Mouse (Mus musculus) CH12.LX (cell line): Measurements from ENCODE around the gene Pycr2. TPM values are rescaled to one million over a fixed set of nuclear protein-coding genes. Genes with fewer than 3 reads are reported as not detected.

Source experiments
- DNase-seq: peaks from one replicate; pipeline ENCODE4 v3.0.0-alpha.2; 2013; ENCODE audit errors: extremely low read depth
- H3K27ac ChIP-seq: 2 replicates; pipeline ENCODE4 v1.5.1; 2012; ENCODE audit warnings: low read depth, mild to moderate bottlenecking, control low read depth, moderate library complexity; ENCODE audit not compliant: insufficient read depth
- H3K27me3 ChIP-seq: replicated peaks from 2 replicates; pipeline ENCODE3; 2012; ENCODE audit warnings: inconsistent platforms
- H3K36me3 ChIP-seq, 2 experiments: replicated peaks in 1 of 2; 2 replicates each; pipeline versions ENCODE3 to v1.6.1; 2012; ENCODE audit warnings: inconsistent platforms in 1 of 2, low read length in 1 of 2, mild to moderate bottlenecking in 1 of 2, mixed read lengths in 1 of 2, moderate library complexity in 1 of 2; ENCODE audit not compliant: control insufficient read depth in 1 of 2, insufficient read depth in 1 of 2
- H3K4me1 ChIP-seq, 2 experiments: 2 replicates each; pipeline ENCODE4 v1.6.1; 2012; ENCODE audit warnings: inconsistent platforms in 1 of 2, moderate library complexity in 1 of 2; ENCODE audit not compliant: insufficient read depth in 2 of 2, control insufficient read depth in 1 of 2
- H3K4me2 ChIP-seq: 2 replicates; pipeline ENCODE4 v1.6.1; 2012; ENCODE audit warnings: low read depth, mild to moderate bottlenecking, control low read depth; ENCODE audit not compliant: poor library complexity, insufficient read depth, severe bottlenecking
- H3K4me3 ChIP-seq, 3 experiments: fragments of 150-350 bp in 1 of 3; sonication (generic) in 1 of 3; replicated peaks in 1 of 3; 2 replicates each; pipeline versions ENCODE3 to v1.5.1; 2011 to 2012; ENCODE audit warnings: low read depth in 2 of 3, low read length in 2 of 3, mild to moderate bottlenecking in 2 of 3, moderate library complexity in 2 of 3, control low read depth in 1 of 3, improper control_type of control experiment in 1 of 3, inconsistent platforms in 1 of 3, mixed read lengths in 1 of 3; ENCODE audit not compliant: poor library complexity in 1 of 3
- H3K79me2 ChIP-seq: replicated peaks from 2 replicates; pipeline ENCODE4 v1.6.1; 2012; ENCODE audit warnings: mild to moderate bottlenecking, moderate library complexity; ENCODE audit not compliant: control insufficient read depth, poor library complexity, insufficient read depth, severe bottlenecking; ENCODE audit errors: extremely low read depth
- H3K9ac ChIP-seq: 2 replicates; pipeline ENCODE4 v1.6.1; 2012; ENCODE audit warnings: low read depth, mild to moderate bottlenecking, control low read depth, moderate library complexity; ENCODE audit not compliant: insufficient read depth
- H3K9me3 ChIP-seq: replicated peaks from 2 replicates; pipeline ENCODE3; 2012; ENCODE audit warnings: low read length, inconsistent platforms, mixed read lengths
- CHD2 ChIP-seq: IDR thresholded peaks from 2 replicates; pipeline ENCODE4 v1.6.1; 2011; ENCODE audit warnings: low read length, improper control_type of control experiment
- CTCF ChIP-seq, 2 experiments: IDR thresholded peaks in 1 of 2; conservative IDR thresholded peaks in 1 of 2; 2 replicates each; pipeline ENCODE4 v1.5.1; 2011 to 2012; ENCODE audit warnings: low read depth in 2 of 2, low read length in 2 of 2, improper control_type of control experiment in 1 of 2, inconsistent platforms in 1 of 2, mild to moderate bottlenecking in 1 of 2, moderate library complexity in 1 of 2
- E2F4 ChIP-seq: IDR thresholded peaks from 2 replicates; pipeline ENCODE4 v1.6.1; 2011; ENCODE audit warnings: low read depth, low read length, improper control_type of control experiment; ENCODE audit not compliant: insufficient replicate concordance
- ELF1 ChIP-seq: IDR thresholded peaks from 2 replicates; pipeline ENCODE4 v1.6.1; 2014; ENCODE audit warnings: low read depth, mild to moderate bottlenecking, inconsistent platforms, low read length, improper control_type of control experiment
- EP300 ChIP-seq: IDR thresholded peaks from 2 replicates; pipeline ENCODE4 v1.6.1; 2011; ENCODE audit warnings: low read length, improper control_type of control experiment
- GABPA ChIP-seq: IDR thresholded peaks from 2 replicates; pipeline ENCODE4 v1.6.1; 2012; ENCODE audit warnings: low read depth, low read length, improper control_type of control experiment, inconsistent platforms; ENCODE audit not compliant: insufficient replicate concordance
- JUND ChIP-seq: conservative IDR thresholded peaks from 2 replicates; pipeline ENCODE4 v1.6.1; 2011; ENCODE audit warnings: low read depth, low read length, improper control_type of control experiment
- MAFK ChIP-seq: IDR thresholded peaks from 2 replicates; pipeline ENCODE4 v1.6.1; 2011; ENCODE audit warnings: low read length, improper control_type of control experiment; ENCODE audit not compliant: insufficient replicate concordance
- MAX ChIP-seq: IDR thresholded peaks from 2 replicates; pipeline ENCODE4 v1.6.1; 2011; ENCODE audit warnings: low read length, improper control_type of control experiment
- MEF2A ChIP-seq: IDR thresholded peaks from 2 replicates; pipeline ENCODE4 v1.6.1; 2014; ENCODE audit warnings: low read depth, mild to moderate bottlenecking, inconsistent platforms, low read length, improper control_type of control experiment, borderline replicate concordance
- MXI1 ChIP-seq: IDR thresholded peaks from 2 replicates; pipeline ENCODE4 v1.6.1; 2011; ENCODE audit warnings: mild to moderate bottlenecking, low read depth, low read length, improper control_type of control experiment
- MYC ChIP-seq: IDR thresholded peaks from 2 replicates; pipeline ENCODE4 v1.6.1; 2011; ENCODE audit warnings: low read depth, mild to moderate bottlenecking, improper control_type of control experiment, low read length
- NELFE ChIP-seq: IDR thresholded peaks from 2 replicates; pipeline ENCODE4 v1.6.1; 2011; ENCODE audit warnings: low read depth, low read length, improper control_type of control experiment
- PAX5 ChIP-seq: IDR thresholded peaks from 2 replicates; pipeline ENCODE4 v1.6.1; 2012; ENCODE audit warnings: low read length, inconsistent platforms, mixed read lengths
- POLR2A ChIP-seq: IDR thresholded peaks from 2 replicates; pipeline ENCODE4 v1.6.1; 2011; ENCODE audit warnings: low read depth, mild to moderate bottlenecking, improper control_type of control experiment, low read length
- RAD21 ChIP-seq: IDR thresholded peaks from 2 replicates; pipeline ENCODE4 v1.6.1; 2011; ENCODE audit warnings: low read depth, mild to moderate bottlenecking, low read length, improper control_type of control experiment, moderate library complexity
- SMC3 ChIP-seq: IDR thresholded peaks from 2 replicates; pipeline ENCODE4 v1.6.1; 2011; ENCODE audit warnings: low read depth, low read length, improper control_type of control experiment
- TCF12 ChIP-seq: IDR thresholded peaks from 2 replicates; pipeline ENCODE4 v1.6.1; 2014; ENCODE audit warnings: low read depth, mild to moderate bottlenecking, inconsistent platforms, low read length, improper control_type of control experiment
- UBTF ChIP-seq: IDR thresholded peaks from 2 replicates; pipeline ENCODE4 v1.6.1; 2012; ENCODE audit warnings: low read depth, mild to moderate bottlenecking, inconsistent platforms, low read length, improper control_type of control experiment, moderate library complexity
- ZNF384 ChIP-seq: IDR thresholded peaks from 2 replicates; pipeline ENCODE4 v1.6.1; 2012; ENCODE audit warnings: low read depth, low read length, improper control_type of control experiment, inconsistent platforms
- dilution Hi-C: fragments of 300-500 bp; cut with MboI; formaldehyde crosslinking; loops from 2 replicates; pipeline ENCODE4 v1.14.3; 2020; ENCODE audit warnings: low sequenced_read_pairs; ENCODE audit not compliant: extremely low pct_unique_long_range_greater_than_20kb, extremely low pct_ligation_motif_present
- in situ Hi-C: fragments of 300-500 bp; cut with MboI; formaldehyde crosslinking; loops from 3 replicates; pipeline ENCODE4 v1.14.3; 2019; ENCODE audit warnings: low sequenced_read_pairs, low pct_ligation_motif_present, low pct_unique_long_range_greater_than_20kb, mixed read lengths
- polyA plus RNA-seq: library from polyadenylated mRNA; unstranded; fragments of >175 nt; gene quantifications from 2 replicates; pipeline ENCODE4 v1.2.1, GENCODE M21; 2012; ENCODE audit warnings: low read depth; ENCODE audit not compliant: insufficient read length
- total RNA-seq, 2 experiments: library from RNA; depleted of rRNA; stranded (reverse); fragments of 300-350 nt in 1 of 2; fragments of >200 nt in 1 of 2; gene quantifications; 2 replicates each; pipeline ENCODE4 v1.2.3; 2012 to 2014

The Pycr2 gene
- total and polyA plus RNA-seq, 3 experiments, result 73.0 to 131 (median 119) TPM

GRCm38 (mm10) chr1:180889172-180889571, 14.9 kb upstream of the Pycr2 start:
- H3K27ac ChIP-seq, result no peak overlapping the region
- TF ChIP-seq MAFK (no peak), CHD2 (no peak), ELF1 (no peak), CTCF (conservative IDR thresholded peaks at IDR 0.05 in 1 of 2, IDR thresholded peaks at IDR 0.05 in 1 of 2; ENCODE audit: low read depth in 2 of 2, low read length in 2 of 2) (no peak), JUND (no peak), NELFE (no peak), UBTF (no peak), E2F4 (no peak), MYC (no peak), MEF2A (no peak), MXI1 (no peak), EP300 (no peak), POLR2A (no peak), TCF12 (no peak), ZNF384 (no peak), GABPA (no peak), PAX5 (no peak)
- H3K9ac ChIP-seq, result no peak overlapping the region
- dilution Hi-C loops, result no loop called here
- no peaks in the 10 kb centered on the region for H3K79me2 ChIP-seq
- DNase-seq, result no peak
- in situ Hi-C loops, result no loop called here
- no peaks in the 10 kb centered on the region for H3K36me3 ChIP-seq
- H3K4me2 ChIP-seq, result peak overlapping the region; percentile 4; the same call in 1 of the 2 replicates
- no peaks in the 10 kb centered on the region for H3K9me3 ChIP-seq
- H3K4me3 ChIP-seq, result no peak overlapping the region
- H3K4me1 ChIP-seq, result peaks cover 22 to 72% of the 10 kb centered on the region in 2 experiments
- no peaks in the 10 kb centered on the region for H3K27me3 ChIP-seq

DNA sequence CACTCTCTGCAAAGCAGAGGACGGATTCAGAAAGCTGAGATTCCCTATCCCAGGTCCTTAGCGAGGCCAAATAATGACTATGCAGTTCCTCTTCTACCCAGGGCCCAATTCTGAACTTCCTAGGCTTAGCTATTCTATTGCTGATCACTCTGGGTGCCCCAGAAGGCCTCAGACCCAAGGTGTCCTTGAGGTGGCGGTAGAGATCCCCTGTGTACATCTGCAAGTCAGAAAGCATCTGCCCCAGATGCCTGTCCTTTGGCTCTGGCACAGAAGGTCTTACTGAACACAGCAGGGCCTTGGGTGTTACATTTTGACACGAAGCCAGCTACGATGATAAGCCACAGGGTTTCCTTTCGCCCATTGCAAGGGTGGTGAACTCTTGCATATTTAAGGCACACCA, 14.3 kb upstream of the Pycr2 start:
- Histone ChIP-seq H3K79me2 (no peaks in the 10 kb centered on the region), H3K4me3 (no peak overlapping the region), H3K4me2 (no peak overlapping the region), H3K9me3 (no peaks in the 10 kb centered on the region), H3K4me1 (peaks cover 17 to 65% of the 10 kb centered on the region in 2 experiments), H3K27me3 (no peaks in the 10 kb centered on the region), H3K9ac (no peak overlapping the region), H3K27ac (no peak overlapping the region), H3K36me3 (no peaks in the 10 kb centered on the region)
- TF ChIP-seq TCF12 (no peak), CTCF (conservative IDR thresholded peaks at IDR 0.05 in 1 of 2, IDR thresholded peaks at IDR 0.05 in 1 of 2; ENCODE audit: low read depth in 2 of 2, low read length in 2 of 2) (peak in 1 of 2 experiments; percentile 62; a peak in 2 of 4 replicates), MXI1 (no peak), RAD21 (peak; percentile 39), SMC3 (peak; percentile 29), MAX (0 out of 2 replicates have a peak, but pooled peaks have one; percentile 19)
- in situ Hi-C loops (no loop called here), dilution Hi-C loops (no loop called here)
- DNase-seq, result peak; percentile 81
